Mouse (Mus musculus): ENCODE results near the gene Tcp11l2.

Tcp11l2 gene

GRCm38 (mm10) chr10:84598172-84598571, 21.7 kb downstream of the Tcp11l2 start:
- DNase-seq (ENCODE audit: low spot score in 2 of 2), result no peak

GRCm38 (mm10) chr10:84600136-84600535, 23.7 kb downstream of the Tcp11l2 start:
- DNase-seq (ENCODE audit: low spot score in 2 of 2), result no peak

GRCm38 (mm10) chr10:84604335-84604734, 27.9 kb downstream of the Tcp11l2 start:
- DNase-seq (ENCODE audit: low spot score in 2 of 2), result no peak

GRCm38 (mm10) chr10:84608361-84608760, 31.9 kb downstream of the Tcp11l2 start:
- no peak for DNase-seq (ENCODE audit: low spot score in 2 of 2)

- DNase-seq (ENCODE audit: low spot score in 2 of 2), result no peak
Measured at GRCm38 (mm10) chr10:84610324-84610723, 33.9 kb downstream of the Tcp11l2 start.

- no peak for DNase-seq (ENCODE audit: low spot score in 2 of 2)
Measured at GRCm38 (mm10) chr10:84610783-84611182, 34.4 kb downstream of the Tcp11l2 start.

- no peak for DNase-seq (ENCODE audit: low spot score in 2 of 2)
Measured at GRCm38 (mm10) chr10:84611664-84612063, 35.2 kb downstream of the Tcp11l2 start.

GRCm38 (mm10) chr10:84612281-84612680, 35.9 kb downstream of the Tcp11l2 start:
- no peak for DNase-seq (ENCODE audit: low spot score in 2 of 2)

- DNase-seq (ENCODE audit: low spot score in 2 of 2), result no peak
Measured at GRCm38 (mm10) chr10:84613366-84613765, 36.9 kb downstream of the Tcp11l2 start.

- no peak for DNase-seq (ENCODE audit: low spot score in 2 of 2)
Measured at GRCm38 (mm10) chr10:84615076-84615475, 38.6 kb downstream of the Tcp11l2 start.

- peak; percentile 97 for DNase-seq (ENCODE audit: low spot score in 2 of 2)
Measured at GRCm38 (mm10) chr10:84621826-84622790, 45.7 kb downstream of the Tcp11l2 start, which contains the start of gene Polr3b. Polr3b (plus strand) TSS chr10:84622292.

GRCm38 (mm10) chr10:84631182-84631581, 54.8 kb downstream of the Tcp11l2 start:
- DNase-seq (ENCODE audit: low spot score in 2 of 2), result no peak

- DNase-seq (ENCODE audit: low spot score in 2 of 2), result no peak
Measured at GRCm38 (mm10) chr10:84632005-84632404, 55.6 kb downstream of the Tcp11l2 start.

GRCm38 (mm10) chr10:84636656-84637055, 60.2 kb downstream of the Tcp11l2 start:
- no peak for DNase-seq (ENCODE audit: low spot score in 2 of 2)

- DNase-seq (ENCODE audit: low spot score in 2 of 2), result no peak
Measured at GRCm38 (mm10) chr10:84638382-84638781, 62.0 kb downstream of the Tcp11l2 start.

- DNase-seq (ENCODE audit: low spot score in 2 of 2), result no peak
Measured at GRCm38 (mm10) chr10:84639525-84640287, 63.3 kb downstream of the Tcp11l2 start.

GRCm38 (mm10) chr10:84640861-84641260, 64.4 kb downstream of the Tcp11l2 start:
- DNase-seq (ENCODE audit: low spot score in 2 of 2), result no peak

GRCm38 (mm10) chr10:84641576-84641975, 65.2 kb downstream of the Tcp11l2 start:
- no peak for DNase-seq (ENCODE audit: low spot score in 2 of 2)

GRCm38 (mm10) chr10:84645940-84646339, 69.5 kb downstream of the Tcp11l2 start:
- DNase-seq (ENCODE audit: low spot score in 2 of 2), result no peak

- peak; percentile 77 to 79 for DNase-seq (ENCODE audit: low spot score in 2 of 2)
Measured at GRCm38 (mm10) chr10:84646506-84647102, 70.2 kb downstream of the Tcp11l2 start.

- no peak for DNase-seq (ENCODE audit: low spot score in 2 of 2)
Measured at GRCm38 (mm10) chr10:84647264-84647663, 70.8 kb downstream of the Tcp11l2 start.

GRCm38 (mm10) chr10:84648911-84649310, 72.5 kb downstream of the Tcp11l2 start:
- no peak for DNase-seq (ENCODE audit: low spot score in 2 of 2)
